In the genomic region with DNA sequence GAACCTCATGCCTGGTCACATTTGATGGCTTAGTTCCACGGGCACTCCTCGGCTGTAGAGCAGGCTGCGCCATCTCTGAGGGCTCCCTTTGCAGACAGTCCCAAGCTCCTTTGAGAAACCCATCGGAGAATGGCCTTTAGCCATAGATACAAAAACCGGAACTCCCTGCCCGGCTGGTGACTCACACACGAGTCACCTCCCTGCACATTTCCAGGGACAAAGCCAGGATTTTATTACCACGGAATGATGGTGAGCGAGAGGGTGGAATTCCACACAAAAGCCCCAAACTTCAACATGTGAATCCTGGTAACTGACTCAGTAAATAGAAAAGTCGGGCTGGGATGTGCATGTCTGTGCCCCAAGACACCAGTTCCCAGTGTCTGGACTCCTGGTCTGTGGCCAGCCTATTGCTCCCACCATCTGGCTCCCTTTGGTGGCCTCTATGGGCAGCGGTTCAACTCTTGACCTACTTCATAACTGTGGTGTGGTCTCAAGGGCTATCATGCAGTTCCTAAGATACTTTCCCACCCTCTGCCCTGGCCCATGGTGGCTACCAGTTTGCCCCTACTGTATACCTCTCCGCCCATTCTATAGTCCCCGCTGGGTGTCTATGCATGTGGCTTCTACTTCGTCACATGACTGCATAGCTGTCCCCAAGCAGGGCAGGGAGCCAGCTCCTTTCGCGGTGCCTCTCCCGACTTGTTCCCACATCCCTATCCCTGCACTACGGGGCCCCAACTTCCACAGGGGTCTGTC, we compare ENCODE assay signal across 7 mouse cellular contexts.
DNase-seq lines count a peak whose midpoint lies in the region; ATAC-seq lines count a peak whose summit lies in the region.

No protein-coding gene starts in this region.

- peak; percentile 49 for ATAC-seq in cerebellum, adult (ENCODE audit: insufficient number of reproducible peaks, low FRiP score, low TSS enrichment)

- DNase-seq in adipocyte (ENCODE audit: low spot score), result peak; percentile 91
- peak; percentile 97 for DNase-seq in heart, adult 11 months
- peak; percentile 40 for DNase-seq in kidney, adult 9 months
- peak; percentile 52 for DNase-seq in lung, postnatal 10 days
- peak; percentile 62 for DNase-seq in urinary bladder, postnatal 25 days (ENCODE audit: low spot score)
- no peak for DNase-seq in T-cell, adult 2 months (ENCODE audit: low spot score)
